Mouse (Mus musculus) limb, embryonic 12.5 days (tissue): Measurements from ENCODE around the gene Trpv6. TPM values are rescaled to one million over a fixed set of nuclear protein-coding genes. Genes with fewer than 3 reads are reported as not detected.

Source experiments
- ATAC-seq: fragments of 200-750 bp; cut with Nextera tagmentation; 2 replicates; pipeline ENCODE4 v1.8.0; 2017; ENCODE audit warnings: low read depth, moderate TSS enrichment; ENCODE audit not compliant: insufficient number of reproducible peaks, insufficient read depth, low FRiP score, low TSS enrichment
- H3K27ac ChIP-seq: fragments of 300-500 bp; sonication (generic); 2 replicates; pipeline ENCODE4 v1.5.1; 2016; ENCODE audit warnings: mild to moderate bottlenecking, moderate library complexity
- H3K27me3 ChIP-seq: fragments of 300-500 bp; sonication (generic); 2 replicates; pipeline ENCODE4 v1.6.1; 2016; ENCODE audit warnings: mild to moderate bottlenecking, moderate library complexity
- H3K36me3 ChIP-seq: fragments of 300-500 bp; sonication (generic); 2 replicates; pipeline ENCODE4 v1.6.1; 2016; ENCODE audit warnings: mild to moderate bottlenecking, moderate library complexity
- H3K4me1 ChIP-seq: fragments of 300-500 bp; sonication (generic); replicated peaks from 2 replicates; pipeline ENCODE4 v1.6.1; 2016
- H3K4me2 ChIP-seq: fragments of 300-500 bp; sonication (generic); 2 replicates; pipeline ENCODE4 v1.6.1; 2016; ENCODE audit warnings: mild to moderate bottlenecking, moderate library complexity
- H3K4me3 ChIP-seq: fragments of 300-500 bp; sonication (generic); replicated peaks from 2 replicates; pipeline ENCODE4 v1.5.1; 2016; ENCODE audit warnings: mild to moderate bottlenecking
- H3K9ac ChIP-seq: fragments of 300-500 bp; sonication (generic); replicated peaks from 2 replicates; pipeline ENCODE4 v1.6.1; 2016; ENCODE audit warnings: mild to moderate bottlenecking, moderate library complexity
- H3K9me3 ChIP-seq: fragments of 300-500 bp; sonication (generic); 2 replicates; pipeline ENCODE4 v1.6.1; 2016; ENCODE audit warnings: mild to moderate bottlenecking, moderate library complexity
- WGBS: fragments of 180-500 bp; shearing (Covaris S2); methylation state at CpG from one replicate; pipeline ENCODE4 v1.1.7; 2016; 5-methylcytosine and 5-hydroxymethylcytosine counted together
- polyA plus RNA-seq: library from polyadenylated mRNA; unstranded; fragments of >200 nt; fragmentation: Nextera tagmentation; extraction: Ambion mirVana; gene quantifications from 2 replicates; pipeline ENCODE4 v1.2.1, GENCODE M21; 2016

Trpv6 gene
- polyA plus RNA-seq, 1 experiment from 2014 or later, result 0.36 TPM

DNA sequence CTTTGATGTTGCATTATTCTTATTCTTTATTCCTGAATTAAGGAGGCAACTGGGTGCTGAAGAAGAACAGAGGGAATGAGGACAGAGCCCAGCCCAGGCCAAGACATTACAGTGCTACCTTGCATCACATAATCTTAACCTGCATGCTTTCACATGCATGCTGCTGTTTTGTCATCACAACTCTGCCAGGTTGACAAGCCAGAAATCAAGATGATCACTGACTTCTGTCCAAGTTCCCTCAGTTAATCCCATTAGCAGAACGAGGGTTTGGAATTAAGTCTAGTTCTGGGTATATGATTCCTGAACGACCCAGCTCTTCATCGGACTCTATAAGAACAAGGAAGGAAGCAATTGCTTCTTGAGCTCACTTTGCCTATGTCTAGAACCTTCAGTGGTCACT, 10.0 kb upstream of the Trpv6 start:
- WGBS, result 93% methylated on average over 3 of the region's 3 CpGs
- Histone ChIP-seq H3K27me3 (no peaks in the 10 kb centered on the region), H3K36me3 (no peaks in the 10 kb centered on the region), H3K27ac (no peak overlapping the region), H3K9ac (no peak overlapping the region), H3K4me1 (no peaks in the 10 kb centered on the region), H3K4me2 (no peak overlapping the region), H3K4me3 (no peak overlapping the region), H3K9me3 (no peaks in the 10 kb centered on the region)
- no peak for ATAC-seq

DNA sequence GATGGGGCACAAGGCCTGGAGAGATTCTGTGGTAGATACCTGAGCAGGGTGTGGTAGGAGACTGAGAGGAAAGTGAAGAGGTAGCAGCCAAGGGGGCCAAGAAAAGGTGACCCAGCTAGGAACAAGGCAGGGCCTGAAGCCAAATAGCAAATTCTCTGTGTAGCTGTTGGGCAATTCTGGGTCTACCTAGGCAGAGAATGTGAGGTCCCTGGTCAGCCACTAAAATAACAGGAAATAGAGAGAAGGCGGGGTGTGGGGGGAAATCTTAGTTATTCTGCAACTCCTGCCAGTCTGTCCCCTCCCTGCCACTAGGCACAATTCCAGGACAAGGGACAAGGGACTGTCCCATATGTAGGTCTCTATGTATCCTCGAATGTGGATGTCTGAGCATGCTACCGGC, 7.0 kb upstream of the Trpv6 start:
- 93% methylated on average over 3 of the region's 3 CpGs for whole genome bisulfite sequencing
- ATAC-seq, result no peak
- Histone ChIP-seq H3K4me1 (no peaks in the 10 kb centered on the region), H3K4me2 (no peak overlapping the region), H3K27me3 (no peaks in the 10 kb centered on the region), H3K27ac (no peak overlapping the region), H3K9me3 (no peaks in the 10 kb centered on the region), H3K36me3 (no peaks in the 10 kb centered on the region), H3K9ac (no peak overlapping the region), H3K4me3 (no peak overlapping the region)

DNA sequence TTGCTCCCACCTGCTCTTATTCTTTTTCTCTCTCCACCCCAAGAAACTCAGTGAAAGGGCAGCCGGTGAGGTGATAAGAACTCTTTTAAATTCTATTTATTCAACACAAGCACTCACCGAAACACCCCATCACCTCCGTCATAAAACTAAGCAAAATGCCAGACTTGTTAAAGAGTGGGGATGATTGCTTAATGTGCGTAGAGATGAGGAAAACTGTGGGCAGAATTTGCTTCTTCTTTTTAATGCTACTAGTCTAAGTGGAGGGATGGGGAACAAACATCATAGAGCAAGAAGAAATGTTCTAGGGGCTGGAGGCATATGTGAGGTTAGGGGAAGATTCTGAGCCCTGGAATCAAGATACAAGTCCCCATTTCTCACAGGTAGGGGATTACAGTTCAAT, 6.6 kb upstream of the Trpv6 start:
- no peaks in the 10 kb centered on the region for H3K27me3 ChIP-seq
- H3K9ac ChIP-seq, result no peak overlapping the region
- no peaks in the 10 kb centered on the region for H3K9me3 ChIP-seq
- no peak overlapping the region for H3K4me3 ChIP-seq
- H3K4me1 ChIP-seq, result no peaks in the 10 kb centered on the region
- no peak for ATAC-seq
- H3K27ac ChIP-seq, result no peak overlapping the region
- H3K36me3 ChIP-seq, result no peaks in the 10 kb centered on the region
- H3K4me2 ChIP-seq, result no peak overlapping the region
- 85% methylated on average over 4 of the region's 4 CpGs for WGBS

DNA sequence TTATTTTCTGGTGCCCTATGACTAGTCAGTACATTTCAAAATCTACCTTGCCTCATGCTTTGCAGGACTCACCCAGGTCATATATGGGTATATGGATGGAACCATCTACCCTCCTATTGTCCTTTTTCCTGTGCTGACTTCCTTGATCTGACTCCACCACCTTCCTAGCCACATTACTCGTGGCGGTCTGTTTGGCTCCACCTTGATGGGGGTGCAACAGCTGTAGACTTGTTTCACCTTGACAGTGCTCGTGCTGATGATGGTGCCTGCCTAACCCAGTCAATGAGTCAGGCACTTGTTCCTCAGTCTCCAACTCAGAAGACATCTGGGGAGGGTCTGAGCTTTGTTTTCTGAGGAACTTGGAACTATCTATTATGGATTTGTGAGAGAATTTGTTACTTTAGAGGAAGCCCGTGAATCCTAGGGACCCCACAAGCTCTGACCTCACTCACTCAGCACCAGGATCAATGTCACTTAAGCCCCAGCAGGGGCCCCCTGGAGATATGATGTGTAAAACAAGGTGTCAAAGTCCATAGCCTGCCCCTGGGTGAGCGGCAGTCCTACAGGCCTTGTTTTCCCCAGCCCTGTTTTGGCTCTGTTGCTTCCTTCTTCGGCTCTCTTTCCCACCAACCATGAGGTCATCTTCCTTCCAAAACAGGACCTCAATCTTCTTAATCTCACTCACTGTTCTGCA, 5.1 kb upstream of the Trpv6 start:
- no peak for ATAC-seq
- no peak overlapping the region for H3K27ac ChIP-seq
- 74% methylated on average over 6 of the region's 6 CpGs for WGBS
- H3K27me3 ChIP-seq, result no peaks in the 10 kb centered on the region
- no peaks in the 10 kb centered on the region for H3K4me1 ChIP-seq
- H3K4me2 ChIP-seq, result no peak overlapping the region
- H3K4me3 ChIP-seq, result no peak overlapping the region
- no peak overlapping the region for H3K9ac ChIP-seq
- H3K36me3 ChIP-seq, result no peaks in the 10 kb centered on the region
- H3K9me3 ChIP-seq, result no peaks in the 10 kb centered on the region

DNA sequence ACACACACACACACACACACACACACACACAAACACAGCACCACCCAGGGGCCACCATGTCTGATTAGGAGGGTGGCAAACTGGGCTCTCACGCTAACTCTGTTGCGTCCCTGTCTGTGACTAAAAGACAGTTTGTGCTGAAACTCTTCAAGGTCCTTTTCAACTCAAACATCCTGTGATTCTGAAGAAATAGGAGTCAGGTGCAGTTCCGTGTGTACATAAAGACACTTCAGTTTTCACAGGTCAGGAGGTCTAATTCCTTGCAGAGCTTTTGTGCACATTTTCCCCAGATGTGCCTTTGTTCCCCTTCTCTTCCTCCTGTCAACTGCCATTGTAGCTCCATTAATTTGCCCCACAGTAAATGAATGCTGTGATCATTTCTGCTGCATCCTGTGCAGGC, 4.2 kb upstream of the Trpv6 start:
- Histone ChIP-seq H3K9me3 (no peaks in the 10 kb centered on the region), H3K9ac (no peak overlapping the region), H3K4me1 (no peaks in the 10 kb centered on the region), H3K36me3 (no peaks in the 10 kb centered on the region), H3K27me3 (no peaks in the 10 kb centered on the region), H3K4me2 (no peak overlapping the region), H3K4me3 (no peak overlapping the region), H3K27ac (no peak overlapping the region)
- WGBS, result 56% methylated on average over 3 of the region's 3 CpGs
- ATAC-seq, result no peak

DNA sequence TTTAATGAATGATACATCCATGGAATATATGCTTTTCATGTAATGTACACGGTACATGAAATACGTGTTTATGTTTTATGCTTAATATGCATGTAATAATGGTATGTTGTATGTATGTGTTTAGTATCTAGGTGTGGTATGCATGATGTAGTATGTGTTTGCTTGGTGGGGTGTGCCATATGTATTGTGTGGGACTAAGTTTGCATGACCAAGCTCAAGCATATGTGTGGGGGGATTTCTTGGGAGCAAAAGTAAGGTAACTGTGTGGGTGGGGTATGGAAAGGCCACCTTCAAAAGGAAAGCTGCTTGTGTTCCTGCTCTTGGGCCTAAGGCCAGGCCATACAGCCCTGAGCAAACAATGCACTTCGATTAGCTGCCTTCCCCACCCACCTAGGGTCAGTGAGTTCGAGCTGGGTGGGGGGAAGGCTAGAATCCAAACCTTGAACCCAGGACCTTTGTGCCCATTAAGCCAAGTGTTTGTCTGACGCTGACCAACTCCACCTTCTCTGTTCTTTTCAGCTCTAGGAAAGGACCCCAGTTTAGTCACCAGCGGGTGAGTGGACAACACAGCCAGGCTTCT, 1.8 kb upstream of the Trpv6 start:
- H3K9ac ChIP-seq, result no peak overlapping the region
- no peak for ATAC-seq
- H3K4me3 ChIP-seq, result no peak overlapping the region
- no peak overlapping the region for H3K27ac ChIP-seq
- no peak overlapping the region for H3K4me2 ChIP-seq
- no peaks in the 10 kb centered on the region for H3K4me1 ChIP-seq
- 78% methylated on average over 6 of the region's 6 CpGs for WGBS
- no peaks in the 10 kb centered on the region for H3K27me3 ChIP-seq
- H3K36me3 ChIP-seq, result no peaks in the 10 kb centered on the region
- no peaks in the 10 kb centered on the region for H3K9me3 ChIP-seq

DNA sequence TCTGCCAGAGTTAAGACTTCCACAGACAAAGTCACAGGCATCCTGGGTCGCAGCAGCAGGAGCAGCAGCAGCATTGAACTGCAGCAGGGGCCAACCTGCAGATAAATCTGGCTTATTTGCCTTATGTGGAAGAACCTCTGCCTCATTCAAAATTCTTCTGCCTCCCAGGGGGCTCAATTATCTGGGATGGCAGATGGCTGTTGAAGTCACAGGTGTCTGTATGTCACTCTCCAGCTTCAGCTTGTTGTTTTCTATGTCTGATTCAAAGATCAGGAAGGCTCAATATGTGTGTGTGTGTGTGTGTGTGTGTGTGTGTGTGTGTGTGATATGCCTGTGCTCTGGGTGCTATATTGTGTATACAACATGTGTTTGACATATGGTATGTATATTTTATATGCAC, 1.2 kb upstream of the Trpv6 start:
- H3K27me3 ChIP-seq, result no peaks in the 10 kb centered on the region
- ATAC-seq, result no peak
- H3K36me3 ChIP-seq, result no peaks in the 10 kb centered on the region
- no peak overlapping the region for H3K4me2 ChIP-seq
- no peak overlapping the region for H3K9ac ChIP-seq
- H3K4me1 ChIP-seq, result no peaks in the 10 kb centered on the region
- WGBS, result 24% methylated on average over 1 of the region's 1 CpGs
- no peak overlapping the region for H3K4me3 ChIP-seq
- no peak overlapping the region for H3K27ac ChIP-seq
- no peaks in the 10 kb centered on the region for H3K9me3 ChIP-seq

DNA sequence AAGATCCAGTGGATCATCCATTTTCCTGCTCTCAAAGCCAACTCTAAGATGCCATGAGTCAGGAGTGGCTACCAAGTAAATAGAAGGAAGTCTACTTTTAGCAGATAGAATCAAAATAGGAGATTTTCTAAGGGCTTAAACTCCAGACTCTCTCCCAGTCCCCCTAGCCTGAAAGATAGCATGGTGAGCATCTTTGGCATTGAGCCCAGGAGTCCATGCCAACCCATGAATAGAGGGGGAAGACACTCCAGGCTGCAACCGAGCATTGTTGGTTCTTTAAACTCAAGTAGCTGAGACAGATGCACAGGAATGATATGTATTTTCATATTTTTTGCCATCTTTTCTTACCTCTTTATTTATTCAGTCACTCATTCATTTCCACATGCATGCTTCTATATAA, 994 bp downstream of the Trpv6 start:
- Histone ChIP-seq H3K27ac (no peak overlapping the region), H3K4me2 (no peak overlapping the region), H3K36me3 (no peaks in the 10 kb centered on the region), H3K4me3 (no peak overlapping the region), H3K27me3 (no peaks in the 10 kb centered on the region), H3K4me1 (no peaks in the 10 kb centered on the region), H3K9me3 (no peaks in the 10 kb centered on the region), H3K9ac (no peak overlapping the region)
- 71% methylated on average over 1 of the region's 1 CpGs for WGBS
- ATAC-seq, result no peak

DNA sequence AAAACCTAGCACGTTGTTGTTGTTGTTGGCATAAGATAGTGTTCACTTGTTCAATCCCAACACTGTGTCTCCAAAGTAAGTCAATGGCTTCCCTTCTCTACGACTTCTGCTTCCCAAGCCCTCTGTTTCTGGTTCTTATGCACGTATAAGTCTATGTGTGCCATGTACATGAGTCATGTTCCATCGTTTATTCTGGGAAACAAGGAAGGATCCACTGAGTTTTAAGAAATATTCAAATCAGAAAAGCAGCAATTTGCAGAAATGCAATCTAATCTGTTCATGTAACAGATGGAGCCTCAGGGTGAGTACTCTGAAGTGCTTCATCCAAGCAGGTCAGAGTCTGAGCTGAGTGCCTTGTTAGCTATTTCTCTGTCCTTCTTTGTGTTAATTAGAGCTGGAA, 4.7 kb downstream of the Trpv6 start:
- H3K27me3 ChIP-seq, result no peaks in the 10 kb centered on the region
- no peaks in the 10 kb centered on the region for H3K9me3 ChIP-seq
- H3K4me1 ChIP-seq, result no peaks in the 10 kb centered on the region
- no peak overlapping the region for H3K27ac ChIP-seq
- no peak for ATAC-seq
- no peak overlapping the region for H3K4me3 ChIP-seq
- 87% methylated on average over 4 of the region's 4 CpGs for WGBS
- H3K9ac ChIP-seq, result no peak overlapping the region
- no peaks in the 10 kb centered on the region for H3K36me3 ChIP-seq
- H3K4me2 ChIP-seq, result no peak overlapping the region

DNA sequence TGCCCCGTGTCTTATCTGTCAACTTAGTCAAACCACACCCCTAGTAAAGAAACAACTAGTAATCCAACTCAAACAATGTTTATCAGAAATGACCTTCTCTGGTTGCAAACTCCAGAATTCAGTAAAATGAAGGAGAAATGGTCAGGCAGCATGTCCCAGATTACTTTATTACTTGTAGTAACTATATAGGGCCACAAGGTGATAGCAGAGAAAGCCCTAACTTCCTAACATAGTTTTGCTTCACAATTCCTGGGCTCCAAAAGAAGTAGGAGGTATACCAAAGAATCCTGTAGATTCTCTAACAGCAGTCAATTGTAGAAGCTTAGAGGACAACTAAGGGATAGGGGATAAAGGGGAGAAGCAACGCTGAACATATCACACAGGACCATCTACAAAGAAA, 5.4 kb downstream of the Trpv6 start:
- Histone ChIP-seq H3K4me3 (no peak overlapping the region), H3K9me3 (no peaks in the 10 kb centered on the region), H3K36me3 (no peaks in the 10 kb centered on the region), H3K9ac (no peak overlapping the region), H3K4me1 (no peaks in the 10 kb centered on the region), H3K27me3 (no peaks in the 10 kb centered on the region), H3K4me2 (no peak overlapping the region), H3K27ac (no peak overlapping the region)
- ATAC-seq, result no peak
- WGBS, result 73% methylated on average over 2 of the region's 2 CpGs

DNA sequence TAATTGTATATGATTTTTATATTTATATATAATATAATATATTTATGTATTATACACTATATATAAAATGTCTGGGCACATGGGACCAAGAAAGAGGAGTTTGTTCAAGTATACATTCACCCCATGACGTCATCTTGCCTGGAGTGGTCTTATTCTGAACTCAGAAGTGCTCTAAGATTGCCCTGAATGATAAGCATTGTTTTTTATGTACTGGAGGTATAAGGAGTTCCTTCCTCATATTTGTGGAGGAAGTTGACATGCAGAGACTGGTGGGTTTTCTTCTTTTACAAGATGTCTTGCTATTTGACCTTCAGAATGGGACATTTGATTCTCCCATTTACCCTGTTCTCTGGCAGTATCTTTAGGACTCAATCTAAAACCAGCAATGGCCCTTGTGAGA, 8.0 kb downstream of the Trpv6 start:
- no peak for ATAC-seq
- no peaks in the 10 kb centered on the region for H3K36me3 ChIP-seq
- H3K27ac ChIP-seq, result no peak overlapping the region
- WGBS, result 64% methylated on average over 1 of the region's 1 CpGs
- no peak overlapping the region for H3K9ac ChIP-seq
- no peaks in the 10 kb centered on the region for H3K9me3 ChIP-seq
- H3K4me3 ChIP-seq, result no peak overlapping the region
- H3K4me2 ChIP-seq, result no peak overlapping the region
- H3K4me1 ChIP-seq, result no peaks in the 10 kb centered on the region
- H3K27me3 ChIP-seq, result no peaks in the 10 kb centered on the region

DNA sequence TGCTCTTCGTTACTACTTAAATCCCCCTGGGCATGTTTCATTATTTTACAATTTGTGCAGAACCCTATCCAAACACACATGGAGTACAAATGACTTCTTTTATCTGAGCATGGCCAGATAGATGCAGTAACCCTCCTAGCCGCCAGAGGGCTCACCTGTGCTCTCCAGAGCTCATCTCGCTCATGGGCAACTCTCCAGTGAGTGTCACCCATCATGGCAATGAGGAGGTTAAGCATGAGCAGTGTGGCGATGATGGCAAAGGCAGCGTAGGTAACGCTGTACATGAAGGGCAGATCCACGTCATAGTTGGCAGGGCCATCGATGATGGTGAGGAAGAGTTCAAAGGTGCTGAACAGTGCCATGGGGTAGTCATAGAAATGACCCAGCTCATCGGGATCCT, 13.5 kb downstream of the Trpv6 start:
- H3K36me3 ChIP-seq, result peaks cover 23% of the 10 kb centered on the region; the same call in 1 of the 2 replicates
- no peaks in the 10 kb centered on the region for H3K4me1 ChIP-seq
- 70% methylated on average over 9 of the region's 9 CpGs for WGBS
- no peaks in the 10 kb centered on the region for H3K9me3 ChIP-seq
- no peak overlapping the region for H3K27ac ChIP-seq
- H3K27me3 ChIP-seq, result no peaks in the 10 kb centered on the region
- H3K4me2 ChIP-seq, result no peak overlapping the region
- H3K9ac ChIP-seq, result no peak overlapping the region
- ATAC-seq, result no peak
- H3K4me3 ChIP-seq, result no peak overlapping the region
